Mouse (Mus musculus) ES-Bruce4 (cell line): ENCODE results near the gene Slc2a3.

ENCODE experiments used
- CTCF ChIP-seq: IDR thresholded peaks from one replicate; pipeline ENCODE4 v1.8.1; 2011; ENCODE audit warnings: low read depth, low read length
- POLR2A ChIP-seq: IDR thresholded peaks from one replicate; pipeline ENCODE4 v1.8.1; 2011; ENCODE audit warnings: low read length; ENCODE audit not compliant: insufficient read depth

DNA sequence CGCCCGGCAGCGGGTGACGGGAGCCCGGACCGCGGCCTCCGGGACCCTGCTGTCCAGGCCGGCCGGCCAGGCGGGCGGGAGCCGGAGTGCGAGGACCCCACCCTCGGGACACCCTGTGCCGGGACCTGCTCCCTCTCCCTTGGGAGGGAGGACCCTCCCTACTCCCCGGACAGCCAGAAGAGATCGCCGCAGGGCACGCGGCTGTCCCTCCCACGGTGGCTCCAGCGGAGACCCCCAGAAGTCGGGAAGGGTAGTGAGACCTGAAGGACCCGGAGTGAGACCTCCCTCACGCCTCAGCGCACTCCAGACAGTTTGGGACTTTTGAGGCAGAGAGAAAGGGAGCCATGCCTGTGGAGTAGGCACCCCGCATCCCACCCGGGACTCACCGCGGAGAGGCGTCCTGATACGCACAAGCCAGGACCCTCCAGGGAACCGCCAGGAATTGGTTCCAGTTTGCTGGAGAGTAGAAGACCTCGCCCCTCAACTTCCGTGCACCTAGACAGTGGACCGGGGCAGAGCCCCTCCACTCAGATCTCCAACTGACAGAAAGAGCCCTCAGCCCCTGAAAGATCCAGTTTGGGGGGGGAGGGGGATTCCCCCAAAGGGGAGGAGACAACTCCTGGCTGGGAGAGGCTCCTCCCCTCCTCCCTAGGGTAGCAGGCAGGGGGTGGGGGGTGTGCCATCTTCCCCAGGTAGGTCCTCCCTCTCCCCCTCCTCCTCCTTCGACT lies 18.8 kb upstream of the Slc2a3 start:
- TF ChIP-seq POLR2A, result no peak
- TF ChIP-seq CTCF, result no peak
